Mouse (Mus musculus): ENCODE measurements around the gene Gfm1. TPM values are rescaled to one million over a fixed set of nuclear protein-coding genes. Genes with fewer than 3 reads are reported as not detected.

The Gfm1 gene
- total and polyA plus RNA-seq, 2 experiments from 2014 or later = 118 to 134 TPM

GRCm38 (mm10) chr3:67496310-67496709, 66.4 kb downstream of the Gfm1 start:
- no peaks in the 10 kb centered on the region for H3K27me3 ChIP-seq (ENCODE audit: control insufficient read depth, insufficient read depth, low read length)
- H3K4me1 ChIP-seq (ENCODE audit: control insufficient read depth, insufficient read depth) = no peaks in the 10 kb centered on the region
- 81% methylated on average over 10 of the region's 10 CpGs for WGBS
- TF ChIP-seq CTCF (IDR thresholded peaks at IDR 0.05; ENCODE audit: low read depth) (no peak), EP300 (IDR thresholded peaks at IDR 0.05; ENCODE audit: low read depth) (no peak)
- ATAC-seq (ENCODE audit: insufficient read depth, low read depth) = no peak
- no peak overlapping the region for H3K4me3 ChIP-seq (ENCODE audit: low read depth, low read length)
- H3K27ac ChIP-seq (ENCODE audit: low read depth) = no peak overlapping the region
- no peaks in the 10 kb centered on the region for H3K9me3 ChIP-seq (replicated peaks; ENCODE audit: control insufficient read depth, low read length)
- DNase-seq (ENCODE audit: low spot score) = no peak
- no peak overlapping the region for H3K4me2 ChIP-seq (ENCODE audit: low read depth, low read length)
- H3K36me3 ChIP-seq (replicated peaks; ENCODE audit: control insufficient read depth, insufficient read depth, low read length) = no peaks in the 10 kb centered on the region
- H3K9ac ChIP-seq (replicated peaks; ENCODE audit: low read depth, low read length) = no peak overlapping the region

- 75% methylated on average over 2 of the region's 2 CpGs for WGBS
- no peak overlapping the region for H3K27ac ChIP-seq (ENCODE audit: low read depth)
Measured at GRCm38 (mm10) chr3:67497998-67498397, 68.1 kb downstream of the Gfm1 start.

GRCm38 (mm10) chr3:67498773-67499405, 69.0 kb downstream of the Gfm1 start:
- TF ChIP-seq CTCF (IDR thresholded peaks at IDR 0.05; ENCODE audit: low read depth) (no peak), EP300 (IDR thresholded peaks at IDR 0.05; ENCODE audit: low read depth) (no peak)
- no peaks in the 10 kb centered on the region for H3K27me3 ChIP-seq (ENCODE audit: control insufficient read depth, insufficient read depth, low read length)
- H3K27ac ChIP-seq (ENCODE audit: low read depth) = no peak overlapping the region
- no peak overlapping the region for H3K4me3 ChIP-seq (ENCODE audit: low read depth, low read length)
- H3K9me3 ChIP-seq (replicated peaks; ENCODE audit: control insufficient read depth, low read length) = no peaks in the 10 kb centered on the region
- DNase-seq (ENCODE audit: low spot score) (no peak), ATAC-seq (ENCODE audit: insufficient read depth, low read depth) (no peak)
- 67% methylated on average over 8 of the region's 8 CpGs for WGBS
- H3K4me1 ChIP-seq (ENCODE audit: control insufficient read depth, insufficient read depth) = no peaks in the 10 kb centered on the region
- no peak overlapping the region for H3K4me2 ChIP-seq (ENCODE audit: low read depth, low read length)
- H3K36me3 ChIP-seq (replicated peaks; ENCODE audit: control insufficient read depth, insufficient read depth, low read length) = no peaks in the 10 kb centered on the region
- no peak overlapping the region for H3K9ac ChIP-seq (replicated peaks; ENCODE audit: low read depth, low read length)

More at GRCm38 (mm10) chr3:67497998-67498397, 68.1 kb downstream of the Gfm1 start:
- H3K9me3 ChIP-seq (replicated peaks; ENCODE audit: control insufficient read depth, low read length) = no peaks in the 10 kb centered on the region
- H3K4me1 ChIP-seq (ENCODE audit: control insufficient read depth, insufficient read depth) = no peaks in the 10 kb centered on the region
- TF ChIP-seq EP300 (IDR thresholded peaks at IDR 0.05; ENCODE audit: low read depth) (no peak), CTCF (IDR thresholded peaks at IDR 0.05; ENCODE audit: low read depth) (no peak)
- H3K4me3 ChIP-seq (ENCODE audit: low read depth, low read length) = no peak overlapping the region
- no peaks in the 10 kb centered on the region for H3K27me3 ChIP-seq (ENCODE audit: control insufficient read depth, insufficient read depth, low read length)
- H3K36me3 ChIP-seq (replicated peaks; ENCODE audit: control insufficient read depth, insufficient read depth, low read length) = no peaks in the 10 kb centered on the region
- DNase-seq (ENCODE audit: low spot score) = no peak
- no peak for ATAC-seq (ENCODE audit: insufficient read depth, low read depth)
- H3K4me2 ChIP-seq (ENCODE audit: low read depth, low read length) = no peak overlapping the region
- H3K9ac ChIP-seq (replicated peaks; ENCODE audit: low read depth, low read length) = no peak overlapping the region

GRCm38 (mm10) chr3:67499406-67499791, 69.5 kb downstream of the Gfm1 start:
- DNase-seq (ENCODE audit: low spot score) (no peak), ATAC-seq (ENCODE audit: insufficient read depth, low read depth) (no peak)
- WGBS = 91% methylated on average over 4 of the region's 4 CpGs
- no peaks in the 10 kb centered on the region for H3K9me3 ChIP-seq (replicated peaks; ENCODE audit: control insufficient read depth, low read length)
- TF ChIP-seq EP300 (IDR thresholded peaks at IDR 0.05; ENCODE audit: low read depth) = no peak
- no peak for TF ChIP-seq CTCF (IDR thresholded peaks at IDR 0.05; ENCODE audit: low read depth)
- no peaks in the 10 kb centered on the region for H3K4me1 ChIP-seq (ENCODE audit: control insufficient read depth, insufficient read depth)
- H3K4me2 ChIP-seq (ENCODE audit: low read depth, low read length) = no peak overlapping the region
- no peak overlapping the region for H3K27ac ChIP-seq (ENCODE audit: low read depth)
- H3K27me3 ChIP-seq (ENCODE audit: control insufficient read depth, insufficient read depth, low read length) = no peaks in the 10 kb centered on the region
- H3K36me3 ChIP-seq (replicated peaks; ENCODE audit: control insufficient read depth, insufficient read depth, low read length) = no peaks in the 10 kb centered on the region
- no peak overlapping the region for H3K4me3 ChIP-seq (ENCODE audit: low read depth, low read length)
- no peak overlapping the region for H3K9ac ChIP-seq (replicated peaks; ENCODE audit: low read depth, low read length)

- Histone ChIP-seq H3K4me1 (ENCODE audit: control insufficient read depth, insufficient read depth) (no peaks in the 10 kb centered on the region), H3K36me3 (replicated peaks; ENCODE audit: control insufficient read depth, insufficient read depth, low read length) (no peaks in the 10 kb centered on the region), H3K27ac (ENCODE audit: low read depth) (no peak overlapping the region), H3K9me3 (replicated peaks; ENCODE audit: control insufficient read depth, low read length) (no peaks in the 10 kb centered on the region), H3K4me2 (ENCODE audit: low read depth, low read length) (no peak overlapping the region), H3K27me3 (ENCODE audit: control insufficient read depth, insufficient read depth, low read length) (no peaks in the 10 kb centered on the region), H3K4me3 (ENCODE audit: low read depth, low read length) (no peak overlapping the region), H3K9ac (replicated peaks; ENCODE audit: low read depth, low read length) (no peak overlapping the region)
- no peak for DNase-seq (ENCODE audit: low spot score)
- WGBS = 8% methylated on average over 3 of the region's 3 CpGs
- no peak for ATAC-seq (ENCODE audit: insufficient read depth, low read depth)
- no peak for TF ChIP-seq CTCF (IDR thresholded peaks at IDR 0.05; ENCODE audit: low read depth)
Measured at GRCm38 (mm10) chr3:67503878-67504277, 74.0 kb downstream of the Gfm1 start.

GRCm38 (mm10) chr3:67505286-67505685, 75.4 kb downstream of the Gfm1 start:
- H3K4me2 ChIP-seq (ENCODE audit: low read depth, low read length) = no peak overlapping the region
- ATAC-seq (ENCODE audit: insufficient read depth, low read depth) = no peak
- no peaks in the 10 kb centered on the region for H3K9me3 ChIP-seq (replicated peaks; ENCODE audit: control insufficient read depth, low read length)
- 83% methylated on average over 2 of the region's 2 CpGs for WGBS
- H3K36me3 ChIP-seq (replicated peaks; ENCODE audit: control insufficient read depth, insufficient read depth, low read length) = no peaks in the 10 kb centered on the region
- no peak overlapping the region for H3K27ac ChIP-seq (ENCODE audit: low read depth)
- no peak for DNase-seq (ENCODE audit: low spot score)
- no peak overlapping the region for H3K9ac ChIP-seq (replicated peaks; ENCODE audit: low read depth, low read length)
- no peaks in the 10 kb centered on the region for H3K27me3 ChIP-seq (ENCODE audit: control insufficient read depth, insufficient read depth, low read length)
- TF ChIP-seq CTCF (IDR thresholded peaks at IDR 0.05; ENCODE audit: low read depth) (no peak), EP300 (IDR thresholded peaks at IDR 0.05; ENCODE audit: low read depth) (no peak)
- H3K4me1 ChIP-seq (ENCODE audit: control insufficient read depth, insufficient read depth) = no peaks in the 10 kb centered on the region
- no peak overlapping the region for H3K4me3 ChIP-seq (ENCODE audit: low read depth, low read length)

Measured in heart, postnatal 0 days (tissue).